Mouse (Mus musculus): Measurements from ENCODE around the gene Zfp292. TPM values are rescaled to one million over a fixed set of nuclear protein-coding genes. Genes with fewer than 3 reads are reported as not detected.

The Zfp292 gene
- total RNA-seq, 4 experiments from 2014 or later, result 8.3 to 9.6 (median 9.4) TPM

- DNase-seq (ENCODE audit: low spot score in 2 of 2), result no peak
Measured at GRCm38 (mm10) chr4:34883366-34884029, 738 bp upstream of the Zfp292 start.

- peak in 1 of 2 experiments; percentile 17 for DNase-seq (ENCODE audit: low spot score in 2 of 2)
Measured at GRCm38 (mm10) chr4:34882291-34882769, 430 bp downstream of the Zfp292 start.

GRCm38 (mm10) chr4:34881851-34882250, 909 bp downstream of the Zfp292 start:
- no peak for DNase-seq (ENCODE audit: low spot score in 2 of 2)

- no peak for DNase-seq (ENCODE audit: low spot score in 2 of 2)
Measured at GRCm38 (mm10) chr4:34880921-34881650, 1.7 kb downstream of the Zfp292 start.

- no peak for DNase-seq (ENCODE audit: low spot score in 2 of 2)
Measured at GRCm38 (mm10) chr4:34874234-34874633, 8.5 kb downstream of the Zfp292 start.

GRCm38 (mm10) chr4:34872896-34873495, 9.8 kb downstream of the Zfp292 start:
- DNase-seq (ENCODE audit: low spot score in 2 of 2), result no peak

- DNase-seq (ENCODE audit: low spot score in 2 of 2), result no peak
Measured at GRCm38 (mm10) chr4:34869813-34870212, 12.9 kb downstream of the Zfp292 start.

- no peak for DNase-seq (ENCODE audit: low spot score in 2 of 2)
Measured at GRCm38 (mm10) chr4:34861438-34861837, 21.3 kb downstream of the Zfp292 start.

- DNase-seq (ENCODE audit: low spot score in 2 of 2), result no peak
Measured at GRCm38 (mm10) chr4:34859416-34859815, 23.3 kb downstream of the Zfp292 start.

GRCm38 (mm10) chr4:34858903-34859302, 23.9 kb downstream of the Zfp292 start:
- DNase-seq (ENCODE audit: low spot score in 2 of 2), result no peak

GRCm38 (mm10) chr4:34855966-34856365, 26.8 kb downstream of the Zfp292 start:
- DNase-seq (ENCODE audit: low spot score in 2 of 2), result no peak

GRCm38 (mm10) chr4:34852051-34852450, 30.7 kb downstream of the Zfp292 start:
- DNase-seq (ENCODE audit: low spot score in 2 of 2), result no peak

GRCm38 (mm10) chr4:34850156-34850555, 32.6 kb downstream of the Zfp292 start:
- no peak for DNase-seq (ENCODE audit: low spot score in 2 of 2)

GRCm38 (mm10) chr4:34847679-34848309, 35.0 kb downstream of the Zfp292 start:
- DNase-seq (ENCODE audit: low spot score in 2 of 2), result no peak

- DNase-seq (ENCODE audit: low spot score in 2 of 2), result no peak
Measured at GRCm38 (mm10) chr4:34843839-34844238, 38.9 kb downstream of the Zfp292 start.

GRCm38 (mm10) chr4:34842826-34843225, 39.9 kb downstream of the Zfp292 start:
- DNase-seq (ENCODE audit: low spot score in 2 of 2), result no peak

GRCm38 (mm10) chr4:34831496-34831895, 51.3 kb downstream of the Zfp292 start:
- no peak for DNase-seq (ENCODE audit: low spot score in 2 of 2)

- no peak for DNase-seq (ENCODE audit: low spot score in 2 of 2)
Measured at GRCm38 (mm10) chr4:34829456-34829855, 53.3 kb downstream of the Zfp292 start.

- no peak for DNase-seq (ENCODE audit: low spot score in 2 of 2)
Measured at GRCm38 (mm10) chr4:34823901-34824300, 58.9 kb downstream of the Zfp292 start.

GRCm38 (mm10) chr4:34819904-34820303, 62.9 kb downstream of the Zfp292 start:
- no peak for DNase-seq (ENCODE audit: low spot score in 2 of 2)

GRCm38 (mm10) chr4:34801166-34802034, 81.4 kb downstream of the Zfp292 start:
- no peak for DNase-seq (ENCODE audit: low spot score in 2 of 2)

Data from gastrocnemius, adult 8-10 months (tissue).